Mouse (Mus musculus) bone marrow, adult 2 months (tissue): Measurements from ENCODE around the gene Vps41.

ENCODE experiments used
- CTCF ChIP-seq: fragments of 200-500 bp; IDR thresholded peaks from 2 replicates; pipeline ENCODE4 v1.5.1; 2011; ENCODE audit warnings: low read length, control low read depth; ENCODE audit not compliant: control insufficient read depth, insufficient read depth
- POLR2A ChIP-seq: fragments of 200-500 bp; IDR thresholded peaks from 2 replicates; pipeline ENCODE4 v1.6.1; 2011; ENCODE audit warnings: low read depth, mild to moderate bottlenecking, control low read depth, low read length, borderline replicate concordance; ENCODE audit not compliant: control insufficient read depth

GRCm38 (mm10) chr13:18773437-18774198 lies 56.5 kb downstream of the Vps41 start:
- TF ChIP-seq POLR2A = no peak
- no peak for TF ChIP-seq CTCF
